Mouse (Mus musculus) intestine, embryonic 16.5 days (tissue): ENCODE data around the gene Casq1. TPM values are rescaled to one million over a fixed set of nuclear protein-coding genes. Genes with fewer than 3 reads are reported as not detected.

ENCODE experiments used
- ATAC-seq: fragments of 200-750 bp; cut with Nextera tagmentation; 2 replicates; pipeline ENCODE4 v1.8.0; 2017; ENCODE audit warnings: moderate TSS enrichment, moderate library complexity
- H3K27ac ChIP-seq: fragments of 300-500 bp; sonication (generic); 2 replicates; pipeline ENCODE4 v1.5.1; 2014; ENCODE audit warnings: mild to moderate bottlenecking, low read length
- H3K27me3 ChIP-seq: fragments of 300-500 bp; sonication (generic); replicated peaks from 2 replicates; pipeline ENCODE4 v1.6.1; 2014; ENCODE audit warnings: low read length, control low read depth, mixed read lengths; ENCODE audit not compliant: control insufficient read depth, insufficient read depth
- H3K36me3 ChIP-seq: fragments of 300-500 bp; sonication (generic); 2 replicates; pipeline ENCODE4 v1.6.1; 2014; ENCODE audit warnings: low read length, control low read depth; ENCODE audit not compliant: control insufficient read depth, insufficient read depth
- H3K4me1 ChIP-seq: fragments of 300-500 bp; sonication (generic); 2 replicates; pipeline ENCODE4 v1.6.1; 2014; ENCODE audit warnings: low read length, control low read depth, mixed read lengths; ENCODE audit not compliant: control insufficient read depth, insufficient read depth
- H3K4me2 ChIP-seq: fragments of 300-500 bp; sonication (generic); 2 replicates; pipeline ENCODE4 v1.6.1; 2014; ENCODE audit warnings: low read depth, low read length, control low read depth
- H3K4me3 ChIP-seq: fragments of 300-500 bp; sonication (generic); 2 replicates; pipeline ENCODE4 v1.5.1; 2014; ENCODE audit warnings: mild to moderate bottlenecking, low read length
- H3K9ac ChIP-seq: fragments of 300-500 bp; sonication (generic); 2 replicates; pipeline ENCODE4 v1.6.1; 2014; ENCODE audit warnings: low read depth, low read length
- H3K9me3 ChIP-seq: fragments of 300-500 bp; sonication (generic); 2 replicates; pipeline ENCODE4 v1.6.1; 2016; ENCODE audit warnings: low read length, control low read depth; ENCODE audit not compliant: control insufficient read depth
- WGBS: fragments of 180-500 bp; shearing (Covaris S2); extraction: QIAGEN DNeasy Blood & Tissue Kit; methylation state at CpG from one replicate; pipeline ENCODE4 v1.1.7; 2014; 5-methylcytosine and 5-hydroxymethylcytosine counted together
- polyA plus RNA-seq: library from polyadenylated mRNA; unstranded; fragments of >200 nt; fragmentation: Nextera tagmentation; extraction: Ambion mirVana; gene quantifications from 2 replicates; pipeline ENCODE4 v1.2.1, GENCODE M21; 2015

Gene Casq1
- polyA plus RNA-seq, 1 experiment from 2014 or later, result 24.1 TPM

DNA sequence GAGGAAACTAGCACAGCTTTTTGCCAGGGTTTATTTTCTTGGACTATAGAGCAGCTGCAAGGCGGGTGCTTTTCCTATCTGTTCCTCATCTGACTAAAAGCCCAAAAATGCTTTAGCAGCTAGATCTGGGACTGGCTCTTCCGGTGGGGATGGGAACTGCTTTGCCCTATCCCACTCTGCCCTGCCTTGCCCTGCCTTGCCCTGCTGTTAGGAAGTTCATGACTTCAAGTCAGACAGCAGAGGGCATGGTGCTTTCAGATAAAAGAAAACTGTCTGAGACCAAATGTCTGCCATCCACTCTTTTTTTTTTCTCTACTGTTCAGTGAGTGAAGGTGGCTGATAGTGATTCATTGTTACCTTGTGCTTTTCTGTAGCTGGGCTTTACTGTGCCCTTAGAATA is 28.1 kb downstream of the Casq1 start:
- Histone ChIP-seq H3K4me1 (0 out of 2 replicates have a peak, but pooled peaks cover 6% of the 10 kb centered on the region), H3K4me3 (no peak overlapping the region), H3K27ac (no peak overlapping the region), H3K36me3 (peaks cover 11% of the 10 kb centered on the region), H3K9me3 (no peaks in the 10 kb centered on the region), H3K27me3 (no peaks in the 10 kb centered on the region), H3K9ac (no peak overlapping the region), H3K4me2 (no peak overlapping the region)
- ATAC-seq, result no peak
- 86% methylated on average over 2 of the region's 2 CpGs for WGBS

DNA sequence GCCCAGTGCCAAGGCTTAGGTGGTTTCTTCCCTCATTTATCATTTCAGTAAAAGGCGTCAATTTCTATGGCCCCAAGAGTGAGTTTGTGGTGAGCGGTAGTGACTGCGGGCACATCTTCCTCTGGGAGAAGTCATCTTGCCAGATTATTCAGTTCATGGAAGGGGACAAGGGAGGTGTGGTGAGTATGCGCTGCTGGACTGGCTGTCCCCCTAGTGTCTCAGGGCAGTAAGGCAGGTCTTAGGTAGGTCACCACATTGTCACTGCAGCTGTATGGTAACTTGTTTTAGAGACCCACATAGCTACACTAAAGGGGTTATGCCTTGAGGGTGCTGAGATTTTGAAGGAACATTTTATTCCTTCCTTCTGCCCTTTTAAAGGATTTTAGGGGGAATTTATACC is 30.8 kb downstream of the Casq1 start:
- ATAC-seq, result no peak
- H3K9ac ChIP-seq, result no peak overlapping the region
- H3K4me1 ChIP-seq, result no peaks in the 10 kb centered on the region
- WGBS, result 63% methylated on average over 4 of the region's 4 CpGs
- no peaks in the 10 kb centered on the region for H3K9me3 ChIP-seq
- no peaks in the 10 kb centered on the region for H3K27me3 ChIP-seq
- no peak overlapping the region for H3K4me2 ChIP-seq
- no peak overlapping the region for H3K27ac ChIP-seq
- peaks cover 12% of the 10 kb centered on the region for H3K36me3 ChIP-seq
- no peak overlapping the region for H3K4me3 ChIP-seq

DNA sequence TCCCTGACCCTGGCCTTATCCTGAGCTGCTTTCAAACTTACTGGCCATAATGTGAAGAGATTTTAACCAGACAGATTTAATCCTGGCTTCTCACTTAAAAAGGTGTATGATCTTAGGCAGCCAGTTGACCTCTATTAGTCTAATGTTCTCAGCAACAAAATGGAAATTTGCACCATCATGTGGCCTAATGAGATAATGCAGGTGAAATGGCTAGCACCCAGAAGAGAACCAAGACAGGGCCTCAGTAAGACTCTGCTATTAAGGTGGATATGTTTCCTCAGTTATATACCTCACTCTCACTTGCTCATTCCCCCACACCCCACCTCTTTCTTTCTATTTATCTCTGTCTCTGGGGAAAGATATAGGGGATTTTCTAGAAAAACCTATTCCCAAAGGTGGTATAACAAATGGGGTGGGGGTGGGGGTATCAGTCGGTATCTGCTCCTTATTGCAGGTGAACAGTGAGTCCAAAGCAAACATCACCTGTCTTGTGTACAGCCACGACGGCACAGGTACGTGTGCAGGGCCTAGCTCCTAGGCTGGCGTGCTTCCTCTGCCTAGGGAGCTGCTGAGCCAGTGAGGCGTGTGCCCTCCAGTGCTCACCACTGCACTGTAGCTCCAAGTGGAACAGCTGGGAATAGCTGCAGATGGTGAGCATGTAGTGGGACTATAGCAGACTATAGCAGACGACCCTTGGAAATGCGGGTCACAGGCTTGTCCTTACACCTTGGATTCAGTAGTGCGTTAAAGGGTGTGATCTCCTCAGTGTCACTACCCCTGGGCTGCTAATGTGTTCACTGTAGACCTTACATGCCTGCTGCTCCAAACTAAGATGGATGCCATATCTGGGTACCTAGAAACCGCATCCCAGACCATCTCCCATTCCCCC is 33.0 kb downstream of the Casq1 start:
- Histone ChIP-seq H3K9me3 (no peaks in the 10 kb centered on the region), H3K4me1 (no peaks in the 10 kb centered on the region), H3K27ac (no peak overlapping the region), H3K4me3 (no peak overlapping the region), H3K4me2 (no peak overlapping the region), H3K9ac (no peak overlapping the region), H3K27me3 (no peaks in the 10 kb centered on the region), H3K36me3 (peaks cover 16% of the 10 kb centered on the region)
- 0 out of 2 replicates have a peak, but pooled peaks have one; percentile 28 for ATAC-seq
- 85% methylated on average over 10 of the region's 10 CpGs for WGBS

DNA sequence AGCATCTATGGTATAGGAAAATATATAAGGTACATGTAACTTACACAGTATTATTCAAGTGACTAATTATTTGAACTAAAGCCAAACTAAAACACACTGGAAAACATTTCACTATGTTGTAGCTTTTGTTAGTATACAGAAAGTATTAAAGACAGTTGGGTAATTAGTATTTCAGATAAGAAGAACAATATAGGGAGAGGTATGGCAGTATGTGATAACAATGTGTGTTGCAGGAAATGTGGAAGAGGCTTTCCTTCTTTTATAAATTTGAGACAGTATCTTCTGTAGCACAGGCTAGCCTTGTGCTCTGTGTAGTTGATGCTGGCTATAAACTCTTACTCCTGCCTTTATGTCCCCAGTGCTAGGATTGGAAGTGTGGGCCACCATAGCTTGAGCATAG is 35.8 kb downstream of the Casq1 start:
- Histone ChIP-seq H3K27ac (no peak overlapping the region), H3K36me3 (peaks cover 19% of the 10 kb centered on the region), H3K27me3 (no peaks in the 10 kb centered on the region), H3K4me1 (no peaks in the 10 kb centered on the region), H3K4me3 (no peak overlapping the region), H3K9ac (no peak overlapping the region), H3K4me2 (no peak overlapping the region), H3K9me3 (no peaks in the 10 kb centered on the region)
- no peak for ATAC-seq

DNA sequence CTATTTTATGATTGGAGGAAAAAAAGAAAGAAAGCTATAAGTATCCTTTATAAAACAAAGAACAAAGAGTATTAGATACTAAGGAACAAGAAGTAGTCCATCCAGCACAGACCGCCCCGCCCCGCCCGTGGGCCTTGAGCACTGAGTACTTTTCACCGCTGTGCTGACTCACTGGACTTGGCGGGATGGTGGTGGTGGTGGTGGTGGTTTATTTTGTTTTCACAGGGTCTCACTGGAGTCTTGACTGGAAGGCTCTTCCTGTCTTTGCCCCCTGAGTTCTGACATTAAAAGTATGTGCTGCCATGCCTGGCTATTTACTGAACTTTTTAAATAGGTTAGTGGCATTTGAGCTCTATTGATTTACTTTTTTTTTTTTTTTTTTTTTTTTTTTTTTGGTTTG is 36.6 kb downstream of the Casq1 start:
- no peak overlapping the region for H3K4me2 ChIP-seq
- no peak for ATAC-seq
- H3K9ac ChIP-seq, result no peak overlapping the region
- H3K9me3 ChIP-seq, result no peaks in the 10 kb centered on the region
- H3K27me3 ChIP-seq, result no peaks in the 10 kb centered on the region
- H3K36me3 ChIP-seq, result peaks cover 19% of the 10 kb centered on the region
- H3K4me3 ChIP-seq, result no peak overlapping the region
- H3K4me1 ChIP-seq, result no peaks in the 10 kb centered on the region
- over 99% methylated on average over 6 of the region's 6 CpGs for WGBS
- H3K27ac ChIP-seq, result no peak overlapping the region

DNA sequence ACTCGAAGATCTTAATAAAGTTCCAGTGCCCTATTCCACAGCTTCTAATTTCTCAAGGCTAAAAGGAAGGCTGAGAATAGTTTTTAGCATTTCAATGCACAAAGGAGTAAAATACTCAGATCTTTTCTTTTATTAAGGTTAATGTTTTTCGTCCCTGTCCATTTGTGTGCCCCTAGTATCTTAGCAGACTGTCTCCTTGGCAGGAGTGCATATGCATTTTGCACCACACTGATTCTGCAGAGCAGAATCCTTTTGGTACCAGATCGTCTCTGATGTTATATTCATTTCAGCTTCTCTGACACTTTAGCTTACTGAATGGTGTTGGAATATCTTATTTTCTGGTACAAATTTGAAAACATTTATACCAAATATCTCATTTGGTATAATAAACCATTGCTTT is 37.9 kb downstream of the Casq1 start:
- 89% methylated on average over 3 of the region's 3 CpGs for WGBS
- H3K27me3 ChIP-seq, result no peaks in the 10 kb centered on the region
- ATAC-seq, result no peak
- no peaks in the 10 kb centered on the region for H3K4me1 ChIP-seq
- H3K4me2 ChIP-seq, result no peak overlapping the region
- no peak overlapping the region for H3K9ac ChIP-seq
- H3K9me3 ChIP-seq, result no peaks in the 10 kb centered on the region
- H3K4me3 ChIP-seq, result no peak overlapping the region
- no peak overlapping the region for H3K27ac ChIP-seq
- H3K36me3 ChIP-seq, result peaks cover 17% of the 10 kb centered on the region

DNA sequence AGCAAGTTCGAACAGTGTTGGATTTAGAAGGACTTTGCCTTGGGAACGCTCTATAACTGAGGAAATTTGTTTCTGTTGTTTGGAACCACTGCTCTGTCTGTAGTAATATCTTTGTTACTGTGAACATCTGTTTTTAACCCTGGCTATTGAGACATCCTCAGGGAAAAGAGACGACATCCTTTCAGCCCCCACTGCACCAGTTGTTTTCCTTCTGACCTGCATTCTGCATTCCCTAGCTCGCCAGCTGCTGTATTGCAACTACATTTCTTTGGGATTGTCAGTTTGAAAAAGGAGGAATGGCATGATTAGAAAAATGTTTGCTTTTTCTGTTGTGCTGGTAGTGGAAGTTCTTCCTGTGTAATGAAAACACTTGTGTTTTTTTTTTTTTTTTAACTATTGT is 38.8 kb downstream of the Casq1 start:
- H3K9me3 ChIP-seq, result no peaks in the 10 kb centered on the region
- no peak for ATAC-seq
- H3K27ac ChIP-seq, result no peak overlapping the region
- H3K27me3 ChIP-seq, result no peaks in the 10 kb centered on the region
- H3K36me3 ChIP-seq, result peaks cover 11% of the 10 kb centered on the region
- no peak overlapping the region for H3K4me2 ChIP-seq
- no peak overlapping the region for H3K4me3 ChIP-seq
- WGBS, result 56% methylated on average over 4 of the region's 4 CpGs
- H3K4me1 ChIP-seq, result no peaks in the 10 kb centered on the region
- no peak overlapping the region for H3K9ac ChIP-seq

DNA sequence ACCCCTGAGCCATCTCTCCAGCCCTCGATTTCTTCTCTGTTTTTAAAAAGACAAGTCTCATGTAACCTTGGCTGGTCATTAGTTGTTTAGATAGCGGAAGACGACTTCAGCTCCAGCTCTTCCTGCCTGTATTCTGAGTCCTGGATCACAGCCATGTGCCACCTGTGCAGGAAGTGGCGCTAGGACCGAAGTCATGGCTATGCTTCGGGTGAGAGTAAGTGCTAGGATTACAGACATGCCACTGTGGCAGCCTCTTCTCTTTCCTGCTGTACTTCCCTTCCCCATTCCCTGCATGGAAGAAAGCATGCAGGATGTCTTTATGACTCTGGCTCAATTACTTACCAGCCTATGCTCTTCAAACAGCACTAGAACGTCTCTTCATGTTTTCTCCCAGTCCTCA is 40.6 kb downstream of the Casq1 start:
- no peak for ATAC-seq
- Histone ChIP-seq H3K4me3 (no peak overlapping the region), H3K36me3 (peaks cover 11% of the 10 kb centered on the region)

DNA sequence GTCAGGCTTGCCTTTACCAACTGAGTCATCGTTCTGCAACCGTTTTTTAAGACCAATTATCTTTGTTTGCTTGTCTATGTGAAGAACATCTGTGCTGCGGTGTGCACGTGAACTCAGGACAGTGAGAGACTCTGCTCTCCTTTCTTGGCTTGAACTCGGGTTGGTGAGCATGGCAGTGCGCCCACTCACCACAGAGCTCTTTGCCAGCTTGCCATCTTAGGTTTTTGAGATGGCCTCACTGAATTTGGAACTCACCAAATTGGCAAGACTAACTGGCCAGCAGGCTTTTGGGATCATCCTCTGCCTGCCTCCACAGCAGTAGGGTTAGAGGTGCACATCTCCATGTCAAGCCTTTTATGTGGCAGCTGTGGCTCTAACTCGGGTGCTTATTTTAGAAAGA is 41.9 kb downstream of the Casq1 start:
- 86% methylated on average over 7 of the region's 7 CpGs for WGBS
- H3K36me3 ChIP-seq, result peaks cover 11% of the 10 kb centered on the region
- ATAC-seq, result no peak
- H3K4me3 ChIP-seq, result no peak overlapping the region
- no peak overlapping the region for H3K27ac ChIP-seq
- H3K27me3 ChIP-seq, result no peaks in the 10 kb centered on the region
- H3K9me3 ChIP-seq, result no peaks in the 10 kb centered on the region
- no peak overlapping the region for H3K4me2 ChIP-seq
- no peak overlapping the region for H3K9ac ChIP-seq
- H3K4me1 ChIP-seq, result no peaks in the 10 kb centered on the region

More for the DNA sequence above, 40.6 kb downstream of the Casq1 start:
- Histone ChIP-seq H3K27me3 (no peaks in the 10 kb centered on the region), H3K4me2 (no peak overlapping the region), H3K4me1 (no peaks in the 10 kb centered on the region), H3K27ac (no peak overlapping the region), H3K9me3 (no peaks in the 10 kb centered on the region), H3K9ac (no peak overlapping the region)
- WGBS, result 67% methylated on average over 7 of the region's 7 CpGs

DNA sequence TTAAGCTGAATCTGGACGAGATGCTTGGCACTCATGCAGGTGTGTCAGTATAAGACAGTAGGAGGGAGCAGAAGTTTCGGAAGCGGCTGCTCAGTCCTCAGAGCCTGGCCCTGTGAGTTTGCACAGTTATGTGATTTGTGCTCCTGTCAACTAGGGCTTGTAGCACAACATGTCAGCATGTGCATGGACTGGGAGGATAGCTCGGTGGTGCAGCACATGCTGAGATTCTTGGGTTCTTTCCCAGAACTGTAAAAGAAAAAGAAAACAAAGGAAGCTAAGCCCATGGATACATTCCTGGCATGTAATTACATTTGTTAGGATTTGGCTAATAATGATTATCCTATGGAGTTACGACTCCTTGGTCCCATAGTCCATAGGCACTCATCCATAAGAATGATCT is 46.5 kb downstream of the Casq1 start:
- Histone ChIP-seq H3K9ac (no peak overlapping the region), H3K4me3 (no peak overlapping the region), H3K4me1 (no peaks in the 10 kb centered on the region), H3K27me3 (no peaks in the 10 kb centered on the region), H3K9me3 (no peaks in the 10 kb centered on the region), H3K4me2 (no peak overlapping the region), H3K36me3 (peaks cover 19% of the 10 kb centered on the region), H3K27ac (no peak overlapping the region)
- WGBS, result 79% methylated on average over 5 of the region's 5 CpGs
- no peak for ATAC-seq
